Mouse (Mus musculus) bone marrow macrophage, adult 2 months (primary cell): ENCODE measurements around the gene Mmp9.

Experiments
- CTCF ChIP-seq: IDR thresholded peaks from 2 replicates; pipeline ENCODE4 v1.5.1; 2012; ENCODE audit warnings: low read depth, mild to moderate bottlenecking, low read length, moderate library complexity
- POLR2A ChIP-seq: IDR thresholded peaks from 2 replicates; pipeline ENCODE4 v1.6.1; 2012; ENCODE audit warnings: mild to moderate bottlenecking, low read depth, low read length, borderline replicate concordance

DNA sequence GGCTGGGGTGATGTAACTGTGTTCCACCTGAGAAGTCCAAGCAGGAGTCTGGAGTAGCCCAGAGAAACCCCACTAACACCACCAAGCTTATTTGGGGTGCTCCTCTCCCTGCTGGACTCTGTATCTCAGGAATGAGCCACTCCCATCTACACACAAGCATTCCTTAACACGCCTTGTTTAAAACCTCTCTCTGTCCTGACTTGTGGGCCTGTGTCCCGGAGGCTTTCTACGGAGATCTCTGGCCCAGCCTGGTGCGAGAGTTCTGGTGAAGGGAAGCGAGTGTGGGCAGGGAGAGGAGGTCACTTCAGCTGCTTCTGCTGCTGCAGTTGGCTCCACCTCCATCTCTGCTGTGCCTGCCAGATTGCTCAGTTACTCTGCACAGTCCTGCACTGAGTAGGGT, 15.6 kb downstream of the Mmp9 start:
- TF ChIP-seq POLR2A (no peak), CTCF (no peak)
